Mouse (Mus musculus) neural tube, embryonic 14.5 days (tissue): ENCODE data around the gene Tox2. TPM values are rescaled to one million over a fixed set of nuclear protein-coding genes. Genes with fewer than 3 reads are reported as not detected.
A peak's percentile ranks its signal among the peaks of the same experiment; 100 is the strongest.

Source experiments
- ATAC-seq: fragments of 200-750 bp; cut with Nextera tagmentation; 2 replicates; pipeline ENCODE4 v1.8.0; 2017; ENCODE audit warnings: low read depth, mild to moderate bottlenecking, moderate TSS enrichment, moderate library complexity
- H3K27ac ChIP-seq: fragments of 300-500 bp; sonication (generic); 2 replicates; pipeline ENCODE4 v1.5.1; 2014; ENCODE audit warnings: low read depth, mild to moderate bottlenecking, control low read depth, low read length, moderate library complexity, mixed read lengths
- H3K27me3 ChIP-seq: fragments of 300-500 bp; sonication (generic); 2 replicates; pipeline ENCODE4 v1.6.1; 2014; ENCODE audit warnings: low read length; ENCODE audit not compliant: control insufficient read depth, insufficient read depth
- H3K36me3 ChIP-seq: fragments of 300-500 bp; sonication (generic); 2 replicates; pipeline ENCODE4 v1.6.1; 2014; ENCODE audit warnings: low read length, mixed read lengths; ENCODE audit not compliant: control insufficient read depth, insufficient read depth
- H3K4me1 ChIP-seq: fragments of 300-500 bp; sonication (generic); 2 replicates; pipeline ENCODE4 v1.6.1; 2014; ENCODE audit warnings: low read length; ENCODE audit not compliant: control insufficient read depth, insufficient read depth
- H3K4me2 ChIP-seq: fragments of 300-500 bp; sonication (generic); 2 replicates; pipeline ENCODE4 v1.6.1; 2014; ENCODE audit warnings: mild to moderate bottlenecking, low read depth, low read length, control low read depth
- H3K4me3 ChIP-seq: fragments of 300-500 bp; sonication (generic); 2 replicates; pipeline ENCODE4 v1.5.1; 2014; ENCODE audit warnings: low read depth, low read length, control low read depth, mixed read lengths
- H3K9ac ChIP-seq: fragments of 300-500 bp; sonication (generic); replicated peaks from 2 replicates; pipeline ENCODE4 v1.6.1; 2014; ENCODE audit warnings: low read depth, mild to moderate bottlenecking, control low read depth, low read length, mixed read lengths
- H3K9me3 ChIP-seq: fragments of 300-500 bp; sonication (generic); 2 replicates; pipeline ENCODE4 v1.6.1; 2016; ENCODE audit warnings: low read length; ENCODE audit not compliant: control insufficient read depth
- WGBS: fragments of 180-500 bp; shearing (Covaris S2); extraction: QIAGEN DNeasy Blood & Tissue Kit; methylation state at CpG from one replicate; pipeline ENCODE4 v1.1.7; 2014; 5-methylcytosine and 5-hydroxymethylcytosine counted together
- polyA plus RNA-seq: library from polyadenylated mRNA; unstranded; fragments of >200 nt; fragmentation: Nextera tagmentation; extraction: Ambion mirVana; gene quantifications from 2 replicates; pipeline ENCODE4 v1.2.1, GENCODE M21; 2014

Tox2 gene
- 24.1 and 24.2 TPM in 2 replicates for polyA plus RNA-seq

DNA sequence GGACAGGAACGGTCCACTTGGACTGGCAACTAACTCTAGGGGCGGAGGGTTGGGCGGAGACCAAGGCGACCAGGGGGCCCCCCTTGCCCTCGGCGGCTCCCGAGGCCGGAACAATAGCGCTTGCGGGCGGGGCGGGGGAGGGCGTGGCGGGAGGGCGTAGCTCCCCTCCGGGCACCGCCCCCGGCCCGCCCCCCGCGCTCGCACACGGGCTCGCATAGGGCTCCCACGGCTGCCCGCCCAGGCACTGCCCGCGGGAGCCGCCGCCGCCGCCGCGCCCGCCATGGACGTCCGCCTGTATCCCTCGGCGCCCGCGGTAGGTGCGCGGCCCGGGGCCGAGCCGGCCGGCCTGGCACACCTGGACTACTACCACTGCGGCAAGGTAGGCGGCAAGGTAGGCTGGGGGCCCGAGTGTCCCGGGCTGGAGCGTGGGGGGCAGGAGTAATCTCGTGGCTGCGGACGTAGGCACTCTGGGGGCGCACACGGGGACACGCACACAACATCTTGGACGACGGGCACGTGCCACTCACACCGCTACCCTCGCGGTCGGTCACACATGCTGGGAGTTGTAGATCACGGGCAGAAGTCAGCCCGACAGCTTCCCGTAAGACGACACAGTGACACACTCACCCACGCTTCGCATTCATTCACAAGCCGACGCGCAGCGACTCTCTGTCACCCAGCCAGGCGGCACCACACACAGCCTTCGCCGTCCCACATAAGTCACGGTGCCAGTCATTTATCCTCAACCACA, at the start of gene Tox2:
Tox2 (plus strand) TSS at position 242 of the 751 bp plus-strand sequence.
- H3K27me3 ChIP-seq: peaks cover 20% of the 10 kb centered on the region

DNA sequence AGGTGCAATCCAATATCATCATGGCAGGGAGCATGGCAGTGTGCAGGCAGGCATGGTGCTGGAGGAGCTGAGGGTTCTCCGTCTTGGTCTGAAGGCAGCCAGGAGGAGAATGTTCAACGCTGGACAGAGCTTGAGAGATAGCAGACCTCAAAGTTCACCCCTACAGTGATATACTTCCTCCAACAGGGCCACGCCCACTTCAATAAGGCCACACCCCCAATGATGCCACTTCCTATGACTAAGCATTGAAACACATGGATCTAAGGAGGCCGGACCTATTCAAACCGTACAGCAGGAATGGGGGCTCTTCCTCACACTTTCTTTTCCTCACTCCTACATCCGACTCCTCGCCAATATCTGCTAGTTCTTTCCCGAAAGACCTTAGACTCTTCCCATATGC, 48.3 kb upstream of the Tox2 start:
- no peak overlapping the region for H3K27ac ChIP-seq
- no peaks in the 10 kb centered on the region for H3K36me3 ChIP-seq
- no peak for ATAC-seq
- H3K9ac ChIP-seq: no peak overlapping the region
- H3K27me3 ChIP-seq: no peaks in the 10 kb centered on the region
- H3K4me1 ChIP-seq: no peaks in the 10 kb centered on the region
- H3K4me2 ChIP-seq: no peak overlapping the region
- H3K4me3 ChIP-seq: no peak overlapping the region
- H3K9me3 ChIP-seq: no peaks in the 10 kb centered on the region
- 91% methylated on average over 8 of the region's 8 CpGs for WGBS

More for the DNA sequence above, at the start of gene Tox2:
- Histone ChIP-seq H3K9me3 (no peaks in the 10 kb centered on the region), H3K27ac (peak within 1 kb of the TSS; percentile 28), H3K36me3 (no peaks in the 10 kb centered on the region), H3K4me2 (peak within 1 kb of the TSS; percentile 69), H3K4me3 (peak within 1 kb of the TSS; percentile 48), H3K9ac (peak within 1 kb of the TSS; percentile 64), H3K4me1 (0 out of 2 replicates have a peak, but pooled peaks cover 8% of the 10 kb centered on the region)
- WGBS: under 1% methylated on average over 71 of the region's 79 CpGs
- ATAC-seq: peak; percentile 86

DNA sequence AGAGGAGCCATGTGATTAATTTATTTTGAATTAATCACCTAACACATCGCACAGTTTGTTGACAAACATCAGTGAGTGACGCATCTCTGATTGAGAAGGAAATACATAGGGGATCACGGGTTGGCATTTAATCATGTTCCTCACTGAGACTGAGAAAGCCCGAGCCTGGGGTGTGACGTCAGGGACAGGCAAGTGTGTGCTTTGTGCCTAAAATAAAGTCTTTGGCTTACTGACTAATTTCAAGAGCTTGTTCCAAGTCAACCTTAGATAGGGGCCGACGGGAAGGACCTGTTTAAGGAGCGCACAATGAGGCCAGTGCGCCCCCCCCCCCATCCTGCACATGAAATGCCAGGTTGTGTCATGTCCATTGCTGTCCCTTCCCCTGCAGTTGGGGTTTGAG, 43.9 kb upstream of the Tox2 start:
- H3K4me3 ChIP-seq: no peak overlapping the region
- H3K4me1 ChIP-seq: no peaks in the 10 kb centered on the region
- no peak overlapping the region for H3K4me2 ChIP-seq
- no peaks in the 10 kb centered on the region for H3K36me3 ChIP-seq
- H3K9ac ChIP-seq: no peak overlapping the region
- H3K9me3 ChIP-seq: no peaks in the 10 kb centered on the region
- no peaks in the 10 kb centered on the region for H3K27me3 ChIP-seq
- no peak for ATAC-seq
- no peak overlapping the region for H3K27ac ChIP-seq
- WGBS: 87% methylated on average over 9 of the region's 9 CpGs

DNA sequence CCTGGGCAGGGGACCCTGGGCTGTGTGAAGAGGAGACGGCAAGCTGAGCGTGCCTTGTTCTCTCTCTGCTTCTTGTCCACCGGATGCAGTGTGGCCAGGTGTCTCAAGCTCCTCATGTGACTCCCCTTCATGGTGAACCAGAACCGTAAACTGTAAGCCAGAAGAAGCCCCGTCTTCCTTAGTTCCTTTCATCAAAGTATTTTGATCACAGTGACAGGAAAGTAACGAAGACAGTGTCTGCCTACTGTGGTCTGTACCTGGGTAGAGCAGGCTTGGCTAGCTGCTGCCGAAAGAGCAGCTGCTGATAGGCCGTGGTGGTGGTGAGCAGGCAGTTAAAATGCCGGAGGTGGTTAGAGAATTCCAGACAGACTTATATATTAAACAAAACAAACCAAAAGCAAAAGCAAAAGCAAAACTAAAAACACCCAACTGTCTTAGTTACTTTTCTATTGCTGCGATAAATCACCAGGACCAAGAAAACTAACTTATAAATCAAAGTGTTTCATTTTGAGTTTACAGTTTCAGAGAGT, 38.4 kb upstream of the Tox2 start:
- Histone ChIP-seq H3K9ac (no peak overlapping the region), H3K4me2 (no peak overlapping the region), H3K4me3 (no peak overlapping the region), H3K9me3 (no peaks in the 10 kb centered on the region), H3K4me1 (no peaks in the 10 kb centered on the region), H3K36me3 (no peaks in the 10 kb centered on the region), H3K27me3 (no peaks in the 10 kb centered on the region; the same call in 1 of the 2 replicates), H3K27ac (no peak overlapping the region)
- ATAC-seq: no peak
- 90% methylated on average over 10 of the region's 10 CpGs for WGBS

DNA sequence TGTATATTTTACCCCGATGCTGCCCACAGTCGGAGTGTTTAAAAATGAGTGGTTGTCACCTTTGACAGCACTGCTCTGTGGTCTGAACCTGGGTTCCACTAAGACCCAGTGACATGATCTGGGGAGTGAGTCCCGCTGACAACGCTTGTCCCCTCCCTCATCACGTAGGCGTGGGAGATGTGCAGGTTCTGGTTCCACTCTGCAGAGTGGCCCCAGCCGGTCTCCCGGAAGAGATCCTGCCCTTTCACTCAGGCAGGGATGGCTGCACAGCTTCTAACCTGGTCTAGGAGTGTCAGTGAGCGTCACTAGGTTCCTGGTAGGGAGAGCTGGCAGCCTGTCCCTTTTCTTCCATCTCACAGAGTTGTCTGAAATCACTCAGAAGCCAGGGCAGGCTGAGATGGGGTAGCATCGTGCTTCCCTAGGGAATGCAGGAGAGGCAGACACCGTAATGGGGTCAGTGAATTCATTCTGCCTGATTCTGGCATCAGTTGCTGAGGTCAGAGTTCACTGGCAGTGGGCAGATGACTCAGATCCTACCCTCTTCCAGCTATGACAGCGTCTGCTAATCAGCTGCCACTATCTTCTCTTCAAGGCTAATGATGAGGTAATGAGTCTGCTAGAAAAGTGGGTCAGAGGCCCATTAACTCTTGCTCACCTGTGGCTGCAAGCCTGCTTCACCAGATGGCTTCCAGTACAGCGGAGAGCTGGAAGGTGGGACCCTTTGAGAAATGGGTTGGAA, 36.7 kb upstream of the Tox2 start:
- ATAC-seq: no peak
- Histone ChIP-seq H3K27ac (no peak overlapping the region), H3K9me3 (no peaks in the 10 kb centered on the region), H3K4me2 (no peak overlapping the region), H3K4me3 (no peak overlapping the region), H3K27me3 (no peaks in the 10 kb centered on the region; the same call in 1 of the 2 replicates), H3K4me1 (no peaks in the 10 kb centered on the region), H3K36me3 (no peaks in the 10 kb centered on the region), H3K9ac (no peak overlapping the region)
- 67% methylated on average over 13 of the region's 13 CpGs for WGBS

DNA sequence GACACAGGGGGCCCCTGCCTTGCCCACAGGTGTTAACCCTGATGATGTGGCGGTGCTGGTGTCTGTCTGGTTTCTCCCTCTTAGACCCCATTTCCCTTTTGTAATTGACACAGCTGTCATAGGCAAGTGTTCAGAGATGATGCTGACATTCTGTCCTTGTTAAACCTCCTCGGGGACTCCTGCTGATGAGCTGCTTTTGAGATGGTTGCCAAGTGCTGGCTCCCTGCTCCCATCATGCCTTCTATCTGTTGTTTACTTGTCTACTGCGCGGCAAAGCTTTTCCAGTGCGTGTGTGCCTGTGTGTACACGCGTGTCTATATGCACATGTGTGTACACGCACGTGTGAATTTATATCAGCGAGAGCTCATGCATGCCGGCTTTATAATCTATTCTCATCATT, 31.0 kb upstream of the Tox2 start:
- H3K4me1 ChIP-seq: no peaks in the 10 kb centered on the region
- no peaks in the 10 kb centered on the region for H3K9me3 ChIP-seq
- no peaks in the 10 kb centered on the region; the same call in 1 of the 2 replicates for H3K27me3 ChIP-seq
- no peak overlapping the region for H3K4me3 ChIP-seq
- 85% methylated on average over 11 of the region's 11 CpGs for WGBS
- no peak overlapping the region for H3K27ac ChIP-seq
- ATAC-seq: no peak
- H3K36me3 ChIP-seq: no peaks in the 10 kb centered on the region
- H3K9ac ChIP-seq: no peak overlapping the region
- no peak overlapping the region for H3K4me2 ChIP-seq

DNA sequence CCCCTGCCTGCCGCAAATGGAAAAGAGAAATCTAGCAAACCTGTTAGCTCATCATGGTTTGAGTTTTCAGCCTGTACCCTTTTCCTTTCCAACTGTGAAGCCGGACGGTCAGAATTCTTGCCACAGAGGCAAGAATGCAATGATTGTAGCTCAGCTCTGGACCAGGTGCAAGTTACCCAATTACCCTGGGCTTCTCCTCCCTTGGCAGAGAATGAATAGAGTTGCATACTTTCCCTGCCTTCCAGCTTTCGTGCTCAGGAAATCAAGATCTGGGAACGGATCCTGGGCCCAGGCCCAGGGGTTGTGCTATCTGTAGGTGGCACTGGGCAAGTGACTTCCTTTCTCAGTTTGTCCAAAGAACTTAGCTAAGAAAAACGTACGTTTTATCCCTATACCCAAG, 28.9 kb upstream of the Tox2 start:
- no peaks in the 10 kb centered on the region for H3K9me3 ChIP-seq
- no peak for ATAC-seq
- no peak overlapping the region for H3K4me2 ChIP-seq
- no peak overlapping the region for H3K4me3 ChIP-seq
- H3K27me3 ChIP-seq: no peaks in the 10 kb centered on the region; the same call in 1 of the 2 replicates
- 63% methylated on average over 7 of the region's 7 CpGs for WGBS
- H3K9ac ChIP-seq: no peak overlapping the region
- no peak overlapping the region for H3K27ac ChIP-seq
- no peaks in the 10 kb centered on the region for H3K4me1 ChIP-seq
- H3K36me3 ChIP-seq: no peaks in the 10 kb centered on the region

DNA sequence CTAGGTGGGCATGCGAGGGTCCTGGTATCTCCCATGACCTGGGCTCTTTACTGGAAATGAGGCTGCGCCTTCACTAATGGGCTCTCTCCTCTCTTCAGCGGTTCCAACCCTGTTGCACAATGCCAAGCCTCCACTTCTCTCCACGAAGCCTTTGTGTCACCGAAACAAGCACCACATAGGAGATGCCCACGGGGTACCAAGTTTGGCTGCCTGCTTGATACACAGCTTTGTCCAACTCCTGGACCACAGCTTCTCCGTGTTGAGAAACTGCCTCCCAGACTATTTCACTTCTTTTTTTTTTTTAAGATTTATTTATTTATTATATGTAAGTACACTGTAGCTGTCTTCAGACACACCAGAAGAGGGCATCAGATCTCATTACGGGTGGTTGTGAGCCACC, 27.1 kb upstream of the Tox2 start:
- no peaks in the 10 kb centered on the region for H3K9me3 ChIP-seq
- no peak overlapping the region for H3K4me2 ChIP-seq
- H3K4me1 ChIP-seq: no peaks in the 10 kb centered on the region
- H3K27ac ChIP-seq: no peak overlapping the region
- no peaks in the 10 kb centered on the region for H3K36me3 ChIP-seq
- 89% methylated on average over 7 of the region's 8 CpGs for WGBS
- H3K27me3 ChIP-seq: no peaks in the 10 kb centered on the region
- H3K4me3 ChIP-seq: no peak overlapping the region
- ATAC-seq: no peak
- H3K9ac ChIP-seq: no peak overlapping the region

DNA sequence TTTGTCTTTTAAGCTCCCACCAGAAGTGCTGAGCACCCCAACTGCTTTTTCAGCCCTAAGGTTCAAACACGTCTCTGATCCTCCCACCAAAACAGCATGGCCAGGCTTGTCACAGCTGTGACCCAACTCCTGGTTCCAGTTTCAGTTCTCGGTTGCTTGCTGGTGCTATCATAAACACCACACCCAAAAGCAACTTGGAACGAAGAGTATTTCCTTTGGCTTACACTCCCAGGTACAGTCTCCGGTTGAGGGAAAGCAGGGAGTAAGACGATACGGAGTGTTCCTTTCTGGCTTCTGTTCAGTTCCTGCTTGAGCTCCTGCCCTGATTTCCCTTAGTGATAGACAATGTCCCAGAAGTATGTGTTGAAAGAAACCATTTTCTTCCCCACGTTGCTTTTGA, 26.4 kb upstream of the Tox2 start:
- no peak overlapping the region for H3K9ac ChIP-seq
- 78% methylated on average over 7 of the region's 7 CpGs for WGBS
- H3K27ac ChIP-seq: no peak overlapping the region
- no peaks in the 10 kb centered on the region for H3K36me3 ChIP-seq
- ATAC-seq: no peak
- no peaks in the 10 kb centered on the region for H3K4me1 ChIP-seq
- no peak overlapping the region for H3K4me2 ChIP-seq
- no peaks in the 10 kb centered on the region for H3K9me3 ChIP-seq
- no peaks in the 10 kb centered on the region for H3K27me3 ChIP-seq
- no peak overlapping the region for H3K4me3 ChIP-seq
